Mouse (Mus musculus) bone marrow, adult 2 months (tissue): ENCODE data around the gene Gsn. TPM values are rescaled to one million over a fixed set of nuclear protein-coding genes. Genes with fewer than 3 reads are reported as not detected.

Source experiments
- H3K27ac ChIP-seq: fragments of 200-500 bp; 2 replicates; pipeline ENCODE4 v1.5.1; 2012; ENCODE audit warnings: low read depth, mild to moderate bottlenecking, control low read depth, inconsistent platforms, low read length; ENCODE audit not compliant: control insufficient read depth, poor library complexity, insufficient read depth
- H3K4me1 ChIP-seq: fragments of 200-500 bp; 2 replicates; pipeline ENCODE4 v1.6.1; 2011; ENCODE audit warnings: low read length; ENCODE audit not compliant: control insufficient read depth, insufficient read depth
- H3K4me3 ChIP-seq: fragments of 200-500 bp; replicated peaks from 2 replicates; pipeline ENCODE3; 2011; ENCODE audit warnings: mild to moderate bottlenecking, low read depth, low read length, control low read depth; ENCODE audit not compliant: control insufficient read depth
- CTCF ChIP-seq: fragments of 200-500 bp; IDR thresholded peaks from 2 replicates; pipeline ENCODE4 v1.5.1; 2011; ENCODE audit warnings: low read length, control low read depth; ENCODE audit not compliant: control insufficient read depth, insufficient read depth
- POLR2A ChIP-seq: fragments of 200-500 bp; IDR thresholded peaks from 2 replicates; pipeline ENCODE4 v1.6.1; 2011; ENCODE audit warnings: low read depth, mild to moderate bottlenecking, control low read depth, low read length, borderline replicate concordance; ENCODE audit not compliant: control insufficient read depth
- WGBS: fragments of 180-500 bp; shearing (Covaris S2); methylation state at CpG from one replicate; pipeline ENCODE4 v1.1.7; 2018; 5-methylcytosine and 5-hydroxymethylcytosine counted together
- polyA plus RNA-seq: library from polyadenylated mRNA; stranded (reverse); fragments of >200 nt; gene quantifications from 2 replicates; pipeline ENCODE4 v1.2.4, GENCODE M21; 2011; ENCODE audit warnings: low replicate concordance; ENCODE audit not compliant: missing spikeins, insufficient read depth, insufficient read length

Gsn gene
- polyA plus RNA-seq, 1 experiment, result 94.8 TPM

- no peak for TF ChIP-seq POLR2A
- no peak for TF ChIP-seq CTCF
- Histone ChIP-seq H3K27ac (no peak overlapping the region), H3K4me1 (peaks cover 11% of the 10 kb centered on the region), H3K4me3 (no peak overlapping the region)
- whole genome bisulfite sequencing, result 66% methylated on average over 7 of the region's 7 CpGs
These were observed 718 bp upstream of the Gsn start for GRCm38 (mm10) chr2:35255462-35255861.

GRCm38 (mm10) chr2:35256932-35257331 lies 752 bp downstream of the Gsn start:
- H3K27ac ChIP-seq, result peak overlapping the region; percentile 84
- peaks cover 11% of the 10 kb centered on the region for H3K4me1 ChIP-seq
- no peak for TF ChIP-seq POLR2A
- TF ChIP-seq CTCF, result no peak
- WGBS, result 15% methylated on average over 8 of the region's 8 CpGs
- peak overlapping the region; percentile 79 for H3K4me3 ChIP-seq

GRCm38 (mm10) chr2:35257886-35258285 lies 1.7 kb downstream of the Gsn start:
- H3K4me1 ChIP-seq, result peaks cover 11% of the 10 kb centered on the region
- TF ChIP-seq CTCF, result no peak
- TF ChIP-seq POLR2A, result no peak
- H3K4me3 ChIP-seq, result no peak overlapping the region
- 71% methylated on average over 2 of the region's 2 CpGs for WGBS
- no peak overlapping the region for H3K27ac ChIP-seq

GRCm38 (mm10) chr2:35258590-35258989 lies 2.4 kb downstream of the Gsn start:
- H3K4me3 ChIP-seq, result no peak overlapping the region
- TF ChIP-seq POLR2A (no peak), CTCF (no peak)
- 71% methylated on average over 4 of the region's 4 CpGs for WGBS
- peaks cover 11% of the 10 kb centered on the region for H3K4me1 ChIP-seq
- H3K27ac ChIP-seq, result no peak overlapping the region

GRCm38 (mm10) chr2:35259338-35260080 lies 3.3 kb downstream of the Gsn start:
- 7% methylated on average over 13 of the region's 13 CpGs for WGBS
- no peak overlapping the region for H3K4me3 ChIP-seq
- TF ChIP-seq POLR2A (no peak), CTCF (no peak)
- peak overlapping the region; percentile 9; the same call in 1 of the 2 replicates for H3K27ac ChIP-seq
- peaks cover 11% of the 10 kb centered on the region for H3K4me1 ChIP-seq

GRCm38 (mm10) chr2:35260291-35260690 lies 4.1 kb downstream of the Gsn start:
- no peak overlapping the region for H3K27ac ChIP-seq
- peaks cover 11% of the 10 kb centered on the region for H3K4me1 ChIP-seq
- 24% methylated on average over 1 of the region's 1 CpGs for WGBS
- no peak for TF ChIP-seq POLR2A
- no peak for TF ChIP-seq CTCF
- no peak overlapping the region for H3K4me3 ChIP-seq

GRCm38 (mm10) chr2:35264095-35264494 lies 7.9 kb downstream of the Gsn start:
- no peaks in the 10 kb centered on the region; the same call in 1 of the 2 replicates for H3K4me1 ChIP-seq
- 19% methylated on average over 1 of the region's 1 CpGs for WGBS
- no peak overlapping the region for H3K27ac ChIP-seq
- TF ChIP-seq CTCF (no peak), POLR2A (no peak)
- H3K4me3 ChIP-seq, result no peak overlapping the region

- no peak overlapping the region for H3K4me3 ChIP-seq
- TF ChIP-seq CTCF (peak; percentile 59), POLR2A (no peak)
- H3K4me1 ChIP-seq, result no peaks in the 10 kb centered on the region; the same call in 1 of the 2 replicates
- WGBS, result 20% methylated on average over 8 of the region's 8 CpGs
- H3K27ac ChIP-seq, result no peak overlapping the region
These were observed 9.1 kb downstream of the Gsn start for GRCm38 (mm10) chr2:35265296-35265695.
